Mouse (Mus musculus) limb, embryonic 13.5 days (tissue): ENCODE measurements around the gene Cldn4. TPM values are rescaled to one million over a fixed set of nuclear protein-coding genes. Genes with fewer than 3 reads are reported as not detected.
A peak's percentile ranks its signal among the peaks of the same experiment; 100 is the strongest.
"Not testable (repeated sequence)": the region's sequence is repeated elsewhere in the genome, so short reads cannot be mapped to it uniquely, and the experiment has no call there.

Source experiments
- ATAC-seq: fragments of 200-750 bp; cut with Nextera tagmentation; 2 replicates; pipeline ENCODE4 v1.8.0; 2017; ENCODE audit warnings: low read depth, moderate number of reproducible peaks, moderate TSS enrichment; ENCODE audit not compliant: low FRiP score
- H3K27ac ChIP-seq: fragments of 300-500 bp; sonication (generic); 2 replicates; pipeline ENCODE4 v1.5.1; 2015; ENCODE audit warnings: inconsistent platforms, mild to moderate bottlenecking, moderate library complexity
- H3K27me3 ChIP-seq: fragments of 300-500 bp; sonication (generic); 2 replicates; pipeline ENCODE4 v1.6.1; 2015; ENCODE audit warnings: mild to moderate bottlenecking, inconsistent platforms
- H3K36me3 ChIP-seq: fragments of 300-500 bp; sonication (generic); 2 replicates; pipeline ENCODE4 v1.6.1; 2015; ENCODE audit warnings: inconsistent platforms, mild to moderate bottlenecking, moderate library complexity
- H3K4me1 ChIP-seq: fragments of 300-500 bp; sonication (generic); 2 replicates; pipeline ENCODE4 v1.6.1; 2015; ENCODE audit warnings: inconsistent platforms
- H3K4me2 ChIP-seq: fragments of 300-500 bp; sonication (generic); replicated peaks from 2 replicates; pipeline ENCODE4 v1.6.1; 2015; ENCODE audit warnings: inconsistent platforms, mild to moderate bottlenecking, moderate library complexity
- H3K4me3 ChIP-seq: fragments of 300-500 bp; sonication (generic); 2 replicates; pipeline ENCODE4 v1.5.1; 2015; ENCODE audit warnings: moderate library complexity, mild to moderate bottlenecking, inconsistent platforms
- H3K9ac ChIP-seq: fragments of 300-500 bp; sonication (generic); 2 replicates; pipeline ENCODE4 v1.6.1; 2015; ENCODE audit warnings: mild to moderate bottlenecking, inconsistent platforms
- H3K9me3 ChIP-seq: fragments of 300-500 bp; sonication (generic); 2 replicates; pipeline ENCODE4 v1.6.1; 2016; ENCODE audit warnings: inconsistent platforms
- WGBS: fragments of 180-500 bp; shearing (Covaris S2); methylation state at CpG from one replicate; pipeline ENCODE4 v1.1.7; 2015; 5-methylcytosine and 5-hydroxymethylcytosine counted together
- polyA plus RNA-seq: library from polyadenylated mRNA; unstranded; fragments of >200 nt; fragmentation: Nextera tagmentation; extraction: Ambion mirVana; gene quantifications from 2 replicates; pipeline ENCODE4 v1.2.1, GENCODE M21; 2015

Cldn4 gene
- polyA plus RNA-seq, 1 experiment from 2014 or later = 18.9 TPM

DNA sequence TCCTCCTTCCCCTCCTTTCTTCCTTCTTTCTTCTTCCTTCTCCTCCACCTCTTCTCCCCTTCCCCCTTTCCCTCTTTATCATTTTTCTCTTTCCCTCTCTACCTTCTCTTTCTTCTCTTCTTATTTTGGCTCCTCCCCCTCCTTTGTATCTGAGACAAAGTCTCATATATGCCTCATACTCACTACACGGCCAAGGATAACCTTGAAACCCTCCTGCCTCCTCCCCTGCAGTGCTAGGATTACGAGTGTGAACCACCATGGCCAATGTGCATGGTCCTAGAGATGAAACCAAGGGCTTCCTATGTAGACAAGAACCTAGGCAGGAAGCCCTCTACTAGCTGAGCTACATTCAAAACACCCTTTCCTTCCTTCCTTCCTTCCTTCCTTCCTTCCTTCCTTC lies 28.2 kb upstream of the Cldn4 start:
- no peaks in the 10 kb centered on the region for H3K36me3 ChIP-seq
- no peak overlapping the region for H3K4me2 ChIP-seq
- no peaks in the 10 kb centered on the region for H3K27me3 ChIP-seq
- no peak overlapping the region for H3K4me3 ChIP-seq
- H3K9ac ChIP-seq = no peak overlapping the region
- 58% methylated on average over 2 of the region's 2 CpGs for WGBS
- no peak for ATAC-seq
- H3K27ac ChIP-seq = no peak overlapping the region
- no peaks in the 10 kb centered on the region for H3K4me1 ChIP-seq
- no peaks in the 10 kb centered on the region for H3K9me3 ChIP-seq

DNA sequence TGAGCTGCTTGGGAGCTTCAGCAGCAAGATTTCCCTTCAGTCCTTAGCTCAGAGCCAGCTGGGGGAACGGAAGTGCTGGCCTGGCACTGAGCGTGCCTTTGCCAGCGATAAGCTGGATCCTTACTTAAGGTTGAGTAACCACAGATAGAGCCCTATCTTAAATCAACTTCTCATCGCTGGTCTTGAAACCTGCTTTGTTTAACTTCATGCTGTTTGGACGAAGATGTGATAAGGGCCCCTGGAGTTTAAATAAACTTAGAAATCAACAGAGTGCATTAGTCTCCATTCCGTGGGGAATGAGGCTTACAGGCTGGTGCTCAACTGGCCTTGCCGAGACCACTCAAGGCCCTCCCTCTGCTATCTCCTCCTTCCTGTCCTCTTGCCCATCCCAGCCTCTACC lies 27.6 kb upstream of the Cldn4 start:
- H3K4me1 ChIP-seq = no peaks in the 10 kb centered on the region
- no peak overlapping the region for H3K27ac ChIP-seq
- no peak overlapping the region for H3K9ac ChIP-seq
- ATAC-seq = no peak
- WGBS = 76% methylated on average over 7 of the region's 7 CpGs
- no peaks in the 10 kb centered on the region for H3K36me3 ChIP-seq
- no peak overlapping the region for H3K4me3 ChIP-seq
- no peaks in the 10 kb centered on the region for H3K9me3 ChIP-seq
- H3K27me3 ChIP-seq = no peaks in the 10 kb centered on the region
- no peak overlapping the region for H3K4me2 ChIP-seq

DNA sequence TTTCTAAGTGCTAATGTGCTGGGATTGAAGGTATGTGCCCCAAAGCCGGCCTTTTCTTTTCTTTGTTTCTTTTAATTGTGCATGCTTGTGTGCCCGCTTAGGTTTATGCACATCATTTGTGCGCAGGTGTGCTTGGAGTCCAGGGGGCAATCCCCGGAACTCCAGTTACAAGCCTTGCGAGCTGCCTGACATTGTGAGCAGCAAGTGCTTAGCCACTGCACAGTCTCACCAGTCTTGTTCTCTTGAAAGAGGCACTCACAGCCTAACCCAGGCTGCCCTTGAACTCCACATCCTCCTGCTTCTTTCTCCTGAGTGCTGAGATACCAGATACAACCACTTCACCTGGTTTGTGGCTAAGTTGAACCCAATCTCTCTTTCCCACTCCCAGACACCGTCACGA lies 26.8 kb upstream of the Cldn4 start:
- no peak for ATAC-seq
- H3K27ac ChIP-seq = no peak overlapping the region
- H3K36me3 ChIP-seq = no peaks in the 10 kb centered on the region
- no peak overlapping the region for H3K4me3 ChIP-seq
- H3K4me2 ChIP-seq = no peak overlapping the region
- H3K4me1 ChIP-seq = no peaks in the 10 kb centered on the region
- H3K9me3 ChIP-seq = no peaks in the 10 kb centered on the region
- H3K9ac ChIP-seq = no peak overlapping the region
- no peaks in the 10 kb centered on the region for H3K27me3 ChIP-seq
- WGBS = 89% methylated on average over 7 of the region's 7 CpGs

DNA sequence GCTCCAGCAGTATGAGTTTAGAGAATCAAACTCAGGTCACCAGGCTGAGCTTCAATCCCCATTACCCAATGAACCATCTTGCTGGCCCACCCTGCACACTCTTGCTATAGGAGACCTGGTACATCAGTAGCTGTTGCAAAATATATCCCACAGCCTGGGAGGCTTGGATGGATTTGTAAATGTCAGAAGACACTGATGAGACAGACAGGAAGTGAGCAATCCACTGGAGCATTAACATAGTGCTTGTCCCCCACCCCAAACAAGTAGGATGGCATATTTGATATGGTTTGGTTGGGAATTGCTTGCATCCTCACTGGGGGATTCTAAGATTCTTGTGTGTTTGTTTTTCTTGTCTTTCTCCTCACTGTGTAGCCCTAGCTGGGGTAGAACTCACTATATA lies 26.3 kb upstream of the Cldn4 start:
- H3K27ac ChIP-seq = no peak overlapping the region
- H3K9ac ChIP-seq = no peak overlapping the region
- ATAC-seq = no peak
- H3K4me2 ChIP-seq = no peak overlapping the region
- no peaks in the 10 kb centered on the region for H3K36me3 ChIP-seq
- H3K4me1 ChIP-seq = no peaks in the 10 kb centered on the region
- H3K9me3 ChIP-seq = no peaks in the 10 kb centered on the region
- no peak overlapping the region for H3K4me3 ChIP-seq
- H3K27me3 ChIP-seq = no peaks in the 10 kb centered on the region

DNA sequence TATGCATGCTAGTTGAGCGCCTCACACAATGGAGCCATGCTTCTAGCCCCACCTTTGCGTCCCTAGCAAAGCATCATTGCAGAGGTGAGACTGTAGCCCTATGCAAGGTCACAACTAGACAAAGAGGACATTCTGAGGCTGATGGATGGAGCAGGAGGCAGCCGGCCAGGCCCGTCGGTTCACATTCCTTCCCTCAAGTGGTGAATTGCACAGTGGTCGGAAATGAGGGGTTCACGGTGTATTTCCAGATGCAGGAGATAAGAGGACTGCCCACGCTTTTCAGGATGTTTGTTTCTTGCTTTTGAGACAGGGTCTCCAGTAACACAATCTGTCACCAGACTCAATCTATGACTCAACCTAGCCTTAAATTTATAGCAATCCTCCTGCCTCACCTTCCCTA lies 23.9 kb upstream of the Cldn4 start:
- 67% methylated on average over 8 of the region's 8 CpGs for WGBS
- ATAC-seq = no peak

DNA sequence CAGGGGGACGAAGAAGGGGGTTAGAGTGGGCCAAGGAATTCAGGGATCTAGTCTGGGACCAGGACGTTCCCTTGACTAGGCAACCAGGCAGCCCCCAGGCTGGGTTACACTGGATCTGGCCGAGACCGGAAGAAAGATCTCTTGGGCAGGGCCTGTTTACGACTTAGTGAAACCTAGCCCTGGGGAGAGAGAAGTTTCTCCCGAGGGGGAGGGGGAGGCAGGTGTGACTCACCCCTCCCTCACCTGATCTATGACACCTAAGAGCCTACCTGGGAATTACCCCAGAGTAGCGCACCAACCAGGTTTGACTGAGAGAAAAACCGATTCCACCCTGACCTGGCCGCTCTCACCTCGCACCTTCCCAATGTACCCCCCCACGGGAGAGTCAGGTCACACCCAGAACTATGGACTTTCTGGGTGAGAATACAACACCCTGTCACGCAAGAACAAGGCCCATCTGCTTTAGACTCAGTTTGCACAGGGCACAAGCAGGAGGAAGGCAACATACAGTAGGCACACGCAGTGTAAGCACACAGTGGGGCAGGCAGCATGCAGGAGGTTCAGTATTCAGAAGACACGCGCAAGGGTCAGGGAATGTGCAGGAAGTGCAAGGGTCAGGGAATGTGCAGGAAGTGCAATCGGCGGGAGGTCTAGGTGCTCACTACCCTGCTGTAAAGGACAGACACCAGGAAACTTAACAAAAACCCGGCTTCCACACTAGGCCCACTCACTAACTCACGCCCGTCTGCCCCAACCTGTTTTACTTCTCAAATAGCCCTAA lies 20.6 kb upstream of the Cldn4 start:
- ATAC-seq = no peak
- H3K9me3 ChIP-seq = no peaks in the 10 kb centered on the region
- 55% methylated on average over 20 of the region's 20 CpGs for WGBS
- no peaks in the 10 kb centered on the region for H3K36me3 ChIP-seq
- H3K27me3 ChIP-seq = 0 out of 2 replicates have a peak, but pooled peaks cover 3% of the 10 kb centered on the region
- no peak overlapping the region for H3K4me2 ChIP-seq
- no peak overlapping the region for H3K27ac ChIP-seq
- H3K4me3 ChIP-seq = no peak overlapping the region
- H3K4me1 ChIP-seq = peaks cover 15% of the 10 kb centered on the region
- no peak overlapping the region for H3K9ac ChIP-seq

More for the DNA sequence above, 23.9 kb upstream of the Cldn4 start:
- Histone ChIP-seq H3K27me3 (0 out of 2 replicates have a peak, but pooled peaks cover 3% of the 10 kb centered on the region), H3K9ac (no peak overlapping the region), H3K9me3 (no peaks in the 10 kb centered on the region), H3K4me3 (no peak overlapping the region), H3K36me3 (no peaks in the 10 kb centered on the region), H3K27ac (no peak overlapping the region), H3K4me1 (peaks cover 9% of the 10 kb centered on the region), H3K4me2 (no peak overlapping the region)

DNA sequence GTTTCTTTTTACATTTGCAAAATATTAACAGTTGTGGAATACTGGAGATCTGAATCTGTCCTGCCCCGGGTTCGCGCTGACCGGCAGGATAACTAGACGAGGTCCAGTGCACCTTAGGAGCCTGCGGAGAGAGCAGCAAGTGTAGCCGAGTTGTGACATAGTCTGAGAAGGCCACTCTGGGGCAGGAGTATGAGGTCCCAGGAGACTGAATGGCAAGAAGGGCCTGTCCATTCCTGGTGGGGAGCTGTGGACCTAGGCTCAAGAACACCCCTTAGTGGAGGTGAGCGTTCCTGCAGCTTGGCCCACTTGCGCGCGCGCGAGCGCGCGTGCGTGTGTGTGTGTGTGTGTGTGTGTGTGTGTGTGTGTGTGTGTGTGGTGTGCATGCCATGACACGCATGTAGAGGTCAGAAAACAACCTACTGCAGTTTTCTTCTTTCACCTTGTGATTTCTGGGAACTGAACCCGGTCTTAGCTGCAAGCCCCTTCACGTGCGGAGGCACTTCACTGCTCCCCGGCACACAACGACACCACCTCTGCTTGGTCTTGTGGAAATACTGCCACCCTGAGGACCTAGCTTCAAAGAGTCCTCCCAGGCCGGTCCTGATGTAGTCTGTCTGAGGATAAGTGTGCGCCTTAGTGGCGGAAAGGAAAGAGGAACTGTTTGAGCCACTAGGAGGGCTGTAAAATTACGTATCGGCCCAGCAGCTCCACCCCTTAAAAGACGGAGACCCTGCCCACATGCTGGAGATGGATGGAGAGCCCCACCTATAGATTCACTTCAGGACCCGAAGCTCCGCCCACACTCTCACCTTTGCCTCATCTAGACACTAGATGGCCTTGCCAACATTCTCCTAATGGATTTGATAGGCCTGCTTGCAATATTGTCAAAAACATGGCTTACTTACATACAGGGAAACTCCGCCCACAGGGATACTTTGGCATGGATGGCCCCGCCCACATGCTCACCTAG lies 19.4 kb upstream of the Cldn4 start:
- peak overlapping the region; percentile 33 for H3K4me3 ChIP-seq
- H3K4me2 ChIP-seq = peak overlapping the region; percentile 64
- no peaks in the 10 kb centered on the region for H3K36me3 ChIP-seq
- peaks cover 15% of the 10 kb centered on the region for H3K4me1 ChIP-seq
- H3K27ac ChIP-seq = no peak overlapping the region
- WGBS = 4% methylated on average over 32 of the region's 33 CpGs
- H3K9me3 ChIP-seq = no peaks in the 10 kb centered on the region
- H3K27me3 ChIP-seq = 0 out of 2 replicates have a peak, but pooled peaks cover 3% of the 10 kb centered on the region
- peak overlapping the region; percentile 40; the same call in 1 of the 2 replicates for H3K9ac ChIP-seq
- peak; percentile 68; the same call in 1 of the 2 replicates for ATAC-seq

DNA sequence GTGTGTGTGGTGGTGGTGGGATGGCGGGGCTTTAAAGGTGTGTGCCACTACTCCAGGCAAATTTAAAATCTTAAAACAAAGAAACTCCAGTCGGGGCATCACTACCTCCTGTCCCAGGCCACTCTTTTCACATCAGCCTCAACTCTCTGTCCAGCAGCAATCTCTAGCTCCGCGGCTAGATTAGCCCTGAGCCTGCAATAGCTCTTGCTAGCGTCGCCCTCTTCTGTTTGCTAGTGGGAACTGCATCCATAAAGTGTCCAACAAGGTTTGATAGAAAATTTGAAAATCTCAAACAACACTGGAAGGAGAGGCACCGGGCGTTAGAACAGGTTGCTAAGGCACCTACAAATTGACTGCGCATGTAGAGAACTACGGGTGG lies 18.7 kb upstream of the Cldn4 start:
- Histone ChIP-seq H3K9ac (peak overlapping the region; percentile 40; the same call in 1 of the 2 replicates), H3K9me3 (no peaks in the 10 kb centered on the region), H3K36me3 (no peaks in the 10 kb centered on the region), H3K4me2 (peak overlapping the region; percentile 64), H3K27me3 (0 out of 2 replicates have a peak, but pooled peaks cover 3% of the 10 kb centered on the region), H3K27ac (no peak overlapping the region), H3K4me1 (peaks cover 15% of the 10 kb centered on the region), H3K4me3 (peak overlapping the region; percentile 33)
- ATAC-seq = no peak
- WGBS = 5% methylated on average over 10 of the region's 10 CpGs

DNA sequence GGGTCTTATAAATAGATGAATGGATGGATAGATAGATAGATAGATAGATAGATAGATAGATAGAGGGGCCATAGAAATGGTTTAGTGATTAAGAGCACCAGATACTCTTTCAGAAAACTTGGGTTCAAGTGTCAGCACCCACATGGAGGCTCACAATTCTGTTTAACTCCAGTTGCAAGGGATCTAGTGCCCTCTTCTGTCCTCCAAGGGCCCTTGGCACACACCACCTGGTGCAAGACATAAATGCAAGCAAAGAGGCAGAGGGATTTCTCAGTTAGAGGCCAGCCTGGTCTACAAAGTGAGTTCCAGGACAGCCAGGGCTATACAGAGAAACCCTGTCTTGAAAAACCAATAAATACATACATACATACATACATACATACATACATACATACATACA lies 17.9 kb upstream of the Cldn4 start:
- ATAC-seq = not testable (repeated sequence)

DNA sequence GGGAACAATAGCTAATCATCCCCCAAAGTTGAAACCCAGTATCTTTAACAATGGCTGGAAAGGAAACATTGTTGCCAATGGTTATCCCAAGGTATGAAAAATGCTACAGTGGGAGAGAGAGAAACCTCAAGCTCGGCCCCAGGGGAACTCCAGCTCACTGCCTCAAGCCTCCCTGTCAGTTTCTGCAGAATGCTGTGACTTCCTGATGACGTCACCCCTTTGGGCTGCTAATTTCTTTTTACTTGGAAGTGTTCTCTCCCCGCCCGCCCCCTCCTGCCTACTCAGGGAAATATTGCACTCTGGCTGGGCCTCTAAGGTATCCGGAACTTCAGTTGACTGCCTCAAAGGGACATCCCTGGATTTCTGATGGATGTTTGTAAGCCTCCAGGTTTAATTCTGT lies 16.8 kb upstream of the Cldn4 start:
- H3K9ac ChIP-seq = no peak overlapping the region
- 19% methylated on average over 5 of the region's 5 CpGs for WGBS
- no peak overlapping the region for H3K4me3 ChIP-seq
- ATAC-seq = no peak
- H3K27ac ChIP-seq = no peak overlapping the region
- H3K27me3 ChIP-seq = 0 out of 2 replicates have a peak, but pooled peaks cover 3% of the 10 kb centered on the region
- H3K9me3 ChIP-seq = no peaks in the 10 kb centered on the region
- no peaks in the 10 kb centered on the region for H3K36me3 ChIP-seq
- H3K4me2 ChIP-seq = no peak overlapping the region
- H3K4me1 ChIP-seq = peaks cover 15% of the 10 kb centered on the region

More for the DNA sequence above, 17.9 kb upstream of the Cldn4 start:
- H3K9ac ChIP-seq, H3K27me3 ChIP-seq, H3K27ac ChIP-seq, H3K4me3 ChIP-seq, H3K4me2 ChIP-seq, H3K9me3 ChIP-seq, H3K36me3 ChIP-seq: not testable (repeated sequence)
- peaks cover 15% of the 10 kb centered on the region for H3K4me1 ChIP-seq

DNA sequence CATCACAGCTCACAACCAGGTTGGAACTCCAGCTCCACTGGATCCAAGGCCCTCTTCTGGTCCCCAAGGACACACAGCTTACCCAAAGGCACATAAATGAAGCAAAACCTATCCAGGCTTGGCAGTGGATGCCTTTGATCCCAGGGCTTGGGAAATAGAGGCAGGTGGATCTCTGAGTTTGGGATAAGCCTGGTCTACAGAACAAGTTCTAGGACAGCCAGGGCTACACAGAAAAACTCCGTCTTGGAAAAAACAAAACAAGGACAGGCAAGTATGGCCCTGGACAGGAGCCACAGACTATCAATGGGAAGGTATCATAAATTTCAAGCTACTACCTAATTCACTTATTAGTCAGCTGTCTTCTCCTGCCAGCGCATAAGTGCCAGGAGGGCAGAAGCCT lies 14.8 kb upstream of the Cldn4 start:
- no peak overlapping the region for H3K4me2 ChIP-seq
- H3K4me1 ChIP-seq = peaks cover 15% of the 10 kb centered on the region
- no peaks in the 10 kb centered on the region for H3K27me3 ChIP-seq
- no peak overlapping the region for H3K27ac ChIP-seq
- WGBS = 93% methylated on average over 2 of the region's 2 CpGs
- no peaks in the 10 kb centered on the region for H3K9me3 ChIP-seq
- ATAC-seq = no peak
- H3K4me3 ChIP-seq = no peak overlapping the region
- H3K36me3 ChIP-seq = no peaks in the 10 kb centered on the region
- no peak overlapping the region for H3K9ac ChIP-seq

DNA sequence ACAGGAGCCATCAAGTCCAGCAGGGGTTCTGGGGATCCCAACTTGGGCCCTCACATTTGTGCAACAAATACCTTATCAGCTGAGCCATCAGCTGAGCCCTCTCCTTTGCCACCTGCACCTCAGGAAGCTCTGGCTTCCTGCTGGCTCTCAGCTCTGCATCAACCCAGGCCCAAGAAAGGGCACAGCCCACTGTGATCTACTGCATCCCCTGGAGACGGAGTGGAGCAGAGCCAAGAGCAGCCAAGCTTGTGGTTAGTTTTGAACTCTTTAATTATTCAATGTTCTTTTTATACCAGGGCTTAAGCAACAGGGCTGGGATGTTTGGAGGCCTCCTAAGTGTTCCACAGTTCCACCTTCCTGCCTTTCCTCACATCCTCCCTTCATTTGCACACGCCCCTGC lies 13.7 kb upstream of the Cldn4 start:
- Histone ChIP-seq H3K27me3 (no peaks in the 10 kb centered on the region), H3K9me3 (no peaks in the 10 kb centered on the region), H3K36me3 (no peaks in the 10 kb centered on the region), H3K27ac (no peak overlapping the region), H3K4me1 (0 out of 2 replicates have a peak, but pooled peaks cover 5% of the 10 kb centered on the region), H3K4me2 (no peak overlapping the region), H3K9ac (no peak overlapping the region), H3K4me3 (no peak overlapping the region)
- ATAC-seq = no peak
- WGBS = 68% methylated on average over 2 of the region's 2 CpGs
